Comparison of ENCODE assay signal across 8 mouse cellular contexts in the genomic region with DNA sequence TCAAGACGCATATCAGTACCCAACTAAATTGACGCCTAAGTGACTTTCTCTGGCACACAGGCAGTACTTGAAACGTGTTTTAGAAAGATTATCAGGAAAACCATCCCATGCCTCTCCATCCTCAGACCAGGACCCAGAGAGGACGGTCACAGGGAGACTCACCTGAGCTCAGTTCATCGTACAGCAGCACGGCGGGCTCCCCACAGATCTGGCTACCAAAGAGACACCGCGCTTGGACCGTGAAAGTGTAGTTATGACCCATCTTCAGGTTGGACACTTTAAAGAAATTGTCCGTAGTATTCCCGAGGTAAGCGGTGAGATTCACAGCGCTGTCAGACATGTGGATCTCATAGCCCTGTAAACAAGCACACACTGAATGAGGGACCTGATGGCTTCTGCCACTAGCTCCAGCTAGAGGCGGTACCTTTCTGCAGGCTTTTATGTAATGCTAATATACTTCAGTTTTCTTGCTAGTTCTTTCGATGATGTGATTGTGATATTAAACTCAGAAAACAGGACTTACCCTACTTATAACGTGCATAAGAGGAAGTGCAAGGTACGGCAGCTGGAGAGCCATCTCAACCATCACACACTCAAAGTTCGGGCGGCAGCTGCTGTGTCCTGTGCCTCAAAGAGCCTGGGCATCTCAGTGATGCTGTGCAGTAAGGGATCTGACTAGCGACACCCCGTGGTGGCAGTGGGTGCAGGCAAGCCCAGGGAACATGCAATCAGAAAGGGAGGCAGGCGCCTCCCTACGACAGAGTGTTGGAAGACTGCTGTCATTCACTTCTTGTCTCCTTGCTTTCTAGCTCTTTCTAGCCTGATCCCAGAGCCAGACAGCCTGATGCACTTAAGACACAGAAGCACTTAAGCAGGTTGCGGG.
DNase-seq lines count a peak whose midpoint lies in the region; ATAC-seq lines count a peak whose summit lies in the region.

No protein-coding gene starts in this region.

- no peak for ATAC-seq in CD4-positive, CD25-positive, alpha-beta regulatory T cell, adult 4 months
- ATAC-seq in common myeloid progenitor, adult 5-6 weeks (replicated peaks; ENCODE audit: low read depth, poor library complexity, severe bottlenecking): 0 out of 2 replicates have a peak, but pooled peaks have one; percentile 39

- 73% methylated on average over 25 of the region's 25 CpGs for WGBS in midbrain, embryonic 10.5 days

- H3K27ac ChIP-seq in midbrain, embryonic 10.5 days (replicated peaks): peak overlapping the region; percentile 55; the same call in 1 of the 2 replicates

- no peaks in the 10 kb centered on the region for H3K27me3 ChIP-seq in midbrain, embryonic 10.5 days (ENCODE audit: low read depth, poor library complexity, severe bottlenecking)

- H3K4me3 ChIP-seq in midbrain, embryonic 10.5 days: no peak overlapping the region

- peak; percentile 52 for DNase-seq in CD4-positive, CD25-positive, alpha-beta regulatory T cell, adult 2 months (ENCODE audit: low read depth, low spot score)
- peak; percentile 45 for DNase-seq in NIH3T3 (ENCODE audit: low read depth)
- peak; percentile 57 for DNase-seq in gastrocnemius, postnatal 14 days
- peak; percentile 81 to 86 for DNase-seq in layer of hippocampus, postnatal 14 days (ENCODE audit: low spot score in 2 of 2)
- peak; percentile 75 for DNase-seq in midbrain, embryonic 10.5 days (ENCODE audit: low spot score)
- peak; percentile 62 for DNase-seq in telencephalon, adult 2 months (ENCODE audit: low read depth, low spot score)

- intact Hi-C loops in gastrocnemius, postnatal 14 days (cut with DNase I; ENCODE audit: low total_unique reads): no loop called here

- peaks cover 3% of the 10 kb centered on the region; the same call in 1 of the 2 replicates for H3K4me1 ChIP-seq in midbrain, embryonic 10.5 days

- no peaks in the 10 kb centered on the region; the same call in 1 of the 2 replicates for H3K9me3 ChIP-seq in midbrain, embryonic 10.5 days (replicated peaks)

- H3K36me3 ChIP-seq in midbrain, embryonic 10.5 days: peaks cover 16% of the 10 kb centered on the region
